Mouse (Mus musculus) mature B cell (primary cell): ENCODE results near the gene Slx1b.
"Not testable (repeated sequence)": the region's sequence is repeated elsewhere in the genome, so short reads cannot be mapped to it uniquely, and the experiment has no call there.

ENCODE experiments used
- in situ Hi-C: fragments of 300-500 bp; cut with MboI; formaldehyde crosslinking; loops from 2 replicates; pipeline ENCODE4 v1.14.3; 2019

Slx1b gene

GRCm38 (mm10) chr7:126678545-126679341 lies 16.8 kb downstream of the Slx1b start:
- in situ Hi-C loops, result no loop called here

- in situ Hi-C loops, result no loop called here
These were observed 18.9 kb downstream of the Slx1b start for GRCm38 (mm10) chr7:126676631-126677220.

GRCm38 (mm10) chr7:126676207-126676606 lies 19.4 kb downstream of the Slx1b start, which contains the start of gene Sult1a1:
Gene Sult1a1, minus strand, starts transcription at chr7:126676432.
- in situ Hi-C loops, result no loop called here

- in situ Hi-C loops, result no loop called here
These were observed 20.5 kb downstream of the Slx1b start for GRCm38 (mm10) chr7:126675104-126675503.

- in situ Hi-C loops, result no loop called here
These were observed 23.5 kb downstream of the Slx1b start for GRCm38 (mm10) chr7:126672111-126672510.

GRCm38 (mm10) chr7:126670152-126670551 lies 25.4 kb downstream of the Slx1b start:
- in situ Hi-C loops, result no loop called here

GRCm38 (mm10) chr7:126668452-126668851 lies 27.1 kb downstream of the Slx1b start:
- in situ Hi-C loops, result no loop called here

- in situ Hi-C loops, result no loop called here
These were observed 28.0 kb downstream of the Slx1b start for GRCm38 (mm10) chr7:126667495-126668090.

- in situ Hi-C loops, result no loop called here
These were observed 30.3 kb downstream of the Slx1b start for GRCm38 (mm10) chr7:126665269-126665668.

- in situ Hi-C loops, result no loop called here
These were observed 31.9 kb downstream of the Slx1b start for GRCm38 (mm10) chr7:126663646-126664045.

GRCm38 (mm10) chr7:126659771-126660170 lies 35.8 kb downstream of the Slx1b start:
- in situ Hi-C loops, result no loop called here

GRCm38 (mm10) chr7:126657522-126657921 lies 38.1 kb downstream of the Slx1b start:
- in situ Hi-C loops, result no loop called here

GRCm38 (mm10) chr7:126655695-126656094 lies 39.9 kb downstream of the Slx1b start:
- in situ Hi-C loops, result no loop called here

GRCm38 (mm10) chr7:126653991-126654390 lies 41.6 kb downstream of the Slx1b start:
- in situ Hi-C loops, result no loop called here

GRCm38 (mm10) chr7:126650852-126651251 lies 44.7 kb downstream of the Slx1b start:
- in situ Hi-C loops, result no loop called here

GRCm38 (mm10) chr7:126649231-126650051 lies 46.1 kb downstream of the Slx1b start, which contains the start of gene Sgf29:
Gene Sgf29, plus strand, starts transcription at chr7:126649309.
- in situ Hi-C loops, result loop anchor here (5.0 kb wide), 1 partner anchor 43 kb away; no protein-coding TSS in a partner anchor

GRCm38 (mm10) chr7:126648486-126648885 lies 47.1 kb downstream of the Slx1b start:
- in situ Hi-C loops, result loop anchor here (5.0 kb wide), 1 partner anchor 44 kb away; no protein-coding TSS in a partner anchor

- in situ Hi-C loops, result loop anchor here (5.0 kb wide), 1 partner anchor 47 kb away; no protein-coding TSS in a partner anchor
These were observed 49.9 kb downstream of the Slx1b start for GRCm38 (mm10) chr7:126645708-126646107.

GRCm38 (mm10) chr7:126644914-126645313 lies 50.7 kb downstream of the Slx1b start:
- in situ Hi-C loops, result loop anchor here (5.0 kb wide), 1 partner anchor 47 kb away; no protein-coding TSS in a partner anchor

- in situ Hi-C loops, result no loop called here
These were observed 51.2 kb downstream of the Slx1b start for GRCm38 (mm10) chr7:126644345-126644744.

GRCm38 (mm10) chr7:126643244-126643617 lies 52.4 kb downstream of the Slx1b start:
- in situ Hi-C loops, result not testable (repeated sequence)
